Mouse (Mus musculus) kidney, adult 2 months (tissue): Measurements from ENCODE around the gene Slc7a10. TPM values are rescaled to one million over a fixed set of nuclear protein-coding genes. Genes with fewer than 3 reads are reported as not detected.

Experiments used
- DNase-seq: peaks from one replicate; pipeline ENCODE4 v3.0.0; 2021
- H3K27ac ChIP-seq: fragments of 200-500 bp; 2 replicates; pipeline ENCODE4 v1.5.1; 2012; ENCODE audit warnings: low read depth, low read length, control low read depth, inconsistent platforms; ENCODE audit not compliant: insufficient read depth
- H3K27me3 ChIP-seq: fragments of 200-500 bp; replicated peaks from 2 replicates; pipeline ENCODE4 v1.6.1; 2012; ENCODE audit warnings: mild to moderate bottlenecking, moderate library complexity, low read length, inconsistent platforms; ENCODE audit not compliant: control insufficient read depth, insufficient read depth
- H3K36me3 ChIP-seq: fragments of 200-500 bp; 2 replicates; pipeline ENCODE4 v1.6.1; 2012; ENCODE audit warnings: mild to moderate bottlenecking, moderate library complexity, low read length, inconsistent platforms; ENCODE audit not compliant: control insufficient read depth, insufficient read depth
- H3K4me1 ChIP-seq: fragments of 200-500 bp; 2 replicates; pipeline ENCODE4 v1.6.1; 2011; ENCODE audit warnings: low read length; ENCODE audit not compliant: control insufficient read depth, insufficient read depth
- H3K4me3 ChIP-seq: fragments of 200-500 bp; 2 replicates; pipeline ENCODE4 v1.5.1; 2011; ENCODE audit warnings: mild to moderate bottlenecking, low read depth, low read length, control low read depth; ENCODE audit not compliant: insufficient read depth
- CTCF ChIP-seq: fragments of 200-500 bp; conservative IDR thresholded peaks from 2 replicates; pipeline ENCODE4 v1.5.1; 2011; ENCODE audit warnings: low read depth, mild to moderate bottlenecking, control low read depth, low read length, moderate library complexity, mixed read lengths; ENCODE audit not compliant: insufficient read depth, insufficient read length
- POLR2A ChIP-seq: fragments of 200-500 bp; IDR thresholded peaks from one replicate; pipeline ENCODE4 v1.6.1; 2011; ENCODE audit warnings: low read depth, low read length, control low read depth
- WGBS: fragments of 180-500 bp; shearing (Covaris S2); methylation state at CpG from one replicate; pipeline ENCODE4 v1.1.7; 2018; 5-methylcytosine and 5-hydroxymethylcytosine counted together
- polyA plus RNA-seq: library from polyadenylated mRNA; depleted of rRNA; stranded (reverse); fragments of >200 nt; gene quantifications from 2 replicates; pipeline ENCODE4 v1.2.3, GENCODE M21; 2012

The Slc7a10 gene
- polyA plus RNA-seq, 1 experiment = 2.5 TPM

DNA sequence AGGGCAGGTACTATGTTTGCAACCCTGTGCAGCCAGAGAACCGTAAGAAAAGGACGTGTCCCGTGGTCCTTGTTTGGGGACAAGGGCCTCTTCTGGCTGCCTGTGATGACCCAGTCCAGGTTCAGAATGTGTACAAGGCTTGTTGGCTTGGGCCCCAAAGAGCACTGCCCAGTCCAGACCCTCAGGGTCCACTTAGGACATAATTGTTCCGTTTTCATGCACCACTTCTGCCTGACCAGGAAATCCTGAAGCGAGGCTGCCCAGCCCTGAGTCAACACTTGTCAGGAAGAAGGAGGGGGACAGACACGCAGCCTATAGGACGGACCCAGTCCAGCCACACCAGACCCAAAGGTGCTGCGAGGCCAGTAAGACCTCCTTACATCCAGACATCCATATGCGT is 41.1 kb upstream of the Slc7a10 start:
- H3K36me3 ChIP-seq = no peaks in the 10 kb centered on the region
- 52% methylated on average over 9 of the region's 9 CpGs for WGBS
- H3K4me1 ChIP-seq = peaks cover 49% of the 10 kb centered on the region
- peak; percentile 38 for DNase-seq
- peak overlapping the region; percentile 89 for H3K27ac ChIP-seq
- no peak overlapping the region for H3K4me3 ChIP-seq
- TF ChIP-seq CTCF (no peak), POLR2A (no peak)
- no peaks in the 10 kb centered on the region for H3K27me3 ChIP-seq

DNA sequence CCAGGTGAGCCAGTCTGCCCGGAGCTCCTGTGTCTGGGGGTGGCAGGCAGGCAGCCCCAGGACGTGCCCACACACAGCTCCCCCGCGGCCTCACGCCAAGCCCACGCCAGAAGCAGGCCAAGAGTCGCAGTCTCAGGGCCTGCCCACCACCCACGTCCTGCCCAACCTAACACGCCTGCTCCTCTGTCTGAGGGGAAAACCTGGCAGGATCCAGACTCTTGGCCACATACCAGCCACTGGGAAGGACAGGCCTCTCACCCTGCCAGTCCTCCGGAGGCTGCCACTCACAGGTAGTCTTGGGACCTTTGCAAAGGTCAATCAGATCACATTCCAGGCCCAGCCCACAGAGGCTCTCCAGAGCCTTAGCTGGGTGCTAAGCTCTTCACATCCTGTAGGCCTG is 39.9 kb upstream of the Slc7a10 start:
- TF ChIP-seq CTCF (no peak), POLR2A (no peak)
- peak; percentile 93 for DNase-seq
- Histone ChIP-seq H3K4me3 (no peak overlapping the region), H3K4me1 (peaks cover 44% of the 10 kb centered on the region), H3K27me3 (no peaks in the 10 kb centered on the region), H3K36me3 (no peaks in the 10 kb centered on the region), H3K27ac (peak overlapping the region; percentile 89)
- 18% methylated on average over 10 of the region's 10 CpGs for WGBS

DNA sequence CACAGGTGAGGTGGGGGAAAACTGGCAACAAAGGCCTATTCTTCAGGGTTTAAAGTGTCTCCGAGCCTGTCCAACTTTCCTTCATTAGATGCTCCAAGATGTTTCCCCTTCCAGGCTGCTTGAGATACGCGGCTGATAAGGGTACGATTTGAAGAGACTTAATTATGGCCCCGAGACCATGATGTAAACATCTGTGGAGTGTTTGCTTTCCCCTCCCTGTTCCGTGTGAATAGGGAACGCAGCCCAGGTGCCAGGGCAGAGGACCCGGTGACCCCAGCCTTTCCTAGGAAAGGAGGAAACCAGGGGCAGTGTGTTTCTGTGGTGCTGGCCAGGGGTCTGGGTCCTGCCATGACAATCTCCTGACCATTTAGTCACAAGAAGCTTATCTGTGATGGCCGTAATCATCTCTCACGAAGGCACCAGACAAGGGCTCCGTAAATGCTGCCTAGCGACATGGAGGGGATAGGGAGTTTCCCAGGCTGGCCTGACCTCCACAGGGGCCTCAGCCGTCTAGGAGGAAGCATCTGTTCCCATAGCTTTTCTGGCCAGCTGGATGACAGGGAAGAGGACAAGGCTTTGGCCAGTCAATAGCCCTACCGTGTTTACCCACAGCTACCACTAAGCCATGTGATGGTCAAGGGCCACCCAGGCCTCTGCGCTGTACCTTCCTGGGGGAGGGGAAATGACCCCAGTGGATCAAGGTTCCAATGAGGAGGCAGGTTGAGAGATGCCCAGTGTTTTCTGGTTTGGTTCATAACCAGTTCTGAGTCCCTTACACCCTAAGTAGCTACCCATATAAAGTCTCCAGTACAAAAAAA is 36.4 kb upstream of the Slc7a10 start:
- no peaks in the 10 kb centered on the region for H3K27me3 ChIP-seq
- H3K4me1 ChIP-seq = peaks cover 22% of the 10 kb centered on the region
- no peak overlapping the region for H3K27ac ChIP-seq
- 66% methylated on average over 15 of the region's 15 CpGs for WGBS
- no peak for TF ChIP-seq CTCF
- H3K36me3 ChIP-seq = no peaks in the 10 kb centered on the region
- peak; percentile 29 for DNase-seq
- H3K4me3 ChIP-seq = no peak overlapping the region

- H3K27me3 ChIP-seq = no peaks in the 10 kb centered on the region
- H3K36me3 ChIP-seq = no peaks in the 10 kb centered on the region
- WGBS = 79% methylated on average over 5 of the region's 5 CpGs
Measured at GRCm38 (mm10) chr7:35150860-35151259, 35.3 kb upstream of the Slc7a10 start.

GRCm38 (mm10) chr7:35154449-35154848 is 31.7 kb upstream of the Slc7a10 start:
- no peaks in the 10 kb centered on the region for H3K36me3 ChIP-seq
- H3K4me3 ChIP-seq = no peak overlapping the region
- no peak overlapping the region for H3K27ac ChIP-seq
- no peak for DNase-seq
- no peaks in the 10 kb centered on the region for H3K27me3 ChIP-seq
- no peaks in the 10 kb centered on the region for H3K4me1 ChIP-seq
- 82% methylated on average over 12 of the region's 12 CpGs for WGBS
- no peak for TF ChIP-seq CTCF
- no peak for TF ChIP-seq POLR2A

More at GRCm38 (mm10) chr7:35150860-35151259, 35.3 kb upstream of the Slc7a10 start:
- DNase-seq = peak; percentile 13
- no peak overlapping the region for H3K4me3 ChIP-seq
- H3K27ac ChIP-seq = no peak overlapping the region
- TF ChIP-seq POLR2A = no peak
- no peak for TF ChIP-seq CTCF
- peaks cover 11% of the 10 kb centered on the region for H3K4me1 ChIP-seq

DNA sequence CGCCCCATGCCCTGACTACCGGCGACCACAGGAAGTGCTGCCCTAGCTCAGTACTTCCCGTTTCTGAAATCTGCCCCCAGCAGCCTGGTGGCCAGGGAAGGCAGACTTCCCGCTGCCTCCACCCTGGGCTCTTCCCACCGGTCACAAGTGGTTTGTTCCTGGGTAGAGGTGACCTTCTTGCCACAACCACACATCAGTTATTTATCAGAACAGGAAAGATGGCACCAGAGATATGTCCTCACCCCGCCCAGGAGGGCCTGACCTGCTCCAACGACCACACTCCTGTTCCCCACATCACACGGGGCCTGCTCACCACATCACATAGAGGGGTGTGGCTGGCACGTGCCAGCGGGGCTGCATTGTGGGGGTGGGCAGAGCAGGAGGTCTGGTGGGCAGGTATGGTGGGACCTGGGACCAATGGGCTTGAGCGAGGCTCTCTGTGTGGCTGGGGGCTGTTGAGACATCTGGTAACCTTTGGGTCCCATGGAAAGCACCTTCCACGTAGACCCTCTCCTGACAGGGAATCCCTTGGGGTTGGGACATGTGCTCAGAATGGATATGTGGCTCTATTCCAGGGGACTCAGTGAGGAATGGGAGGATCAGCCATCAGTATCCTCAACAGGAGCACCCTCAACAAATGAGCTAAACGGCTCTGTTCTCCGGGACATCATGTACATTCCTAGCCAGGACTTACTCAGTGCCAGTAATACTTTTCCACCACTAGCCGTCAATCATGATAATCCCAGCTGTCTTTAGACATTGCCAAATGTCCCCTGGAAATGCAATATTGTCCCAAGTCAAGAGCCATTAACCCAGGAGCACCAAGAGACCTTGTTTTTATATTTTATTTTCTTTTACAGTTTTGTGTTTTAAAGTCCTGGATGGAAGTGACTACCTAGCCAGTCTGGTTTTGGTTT is 29.4 kb upstream of the Slc7a10 start:
- Histone ChIP-seq H3K27ac (no peak overlapping the region), H3K4me3 (no peak overlapping the region), H3K27me3 (no peaks in the 10 kb centered on the region), H3K36me3 (no peaks in the 10 kb centered on the region), H3K4me1 (no peaks in the 10 kb centered on the region)
- TF ChIP-seq POLR2A (no peak), CTCF (no peak)
- DNase-seq = no peak
- 58% methylated on average over 16 of the region's 16 CpGs for WGBS

- Histone ChIP-seq H3K4me3 (no peak overlapping the region), H3K27ac (no peak overlapping the region), H3K36me3 (no peaks in the 10 kb centered on the region), H3K4me1 (no peaks in the 10 kb centered on the region), H3K27me3 (no peaks in the 10 kb centered on the region)
- 74% methylated on average over 3 of the region's 3 CpGs for WGBS
- TF ChIP-seq CTCF (no peak), POLR2A (no peak)
- no peak for DNase-seq
Measured at GRCm38 (mm10) chr7:35157512-35157911, 28.7 kb upstream of the Slc7a10 start.
